ENCODE assay signal across 9 mouse cellular contexts in the genomic region with DNA sequence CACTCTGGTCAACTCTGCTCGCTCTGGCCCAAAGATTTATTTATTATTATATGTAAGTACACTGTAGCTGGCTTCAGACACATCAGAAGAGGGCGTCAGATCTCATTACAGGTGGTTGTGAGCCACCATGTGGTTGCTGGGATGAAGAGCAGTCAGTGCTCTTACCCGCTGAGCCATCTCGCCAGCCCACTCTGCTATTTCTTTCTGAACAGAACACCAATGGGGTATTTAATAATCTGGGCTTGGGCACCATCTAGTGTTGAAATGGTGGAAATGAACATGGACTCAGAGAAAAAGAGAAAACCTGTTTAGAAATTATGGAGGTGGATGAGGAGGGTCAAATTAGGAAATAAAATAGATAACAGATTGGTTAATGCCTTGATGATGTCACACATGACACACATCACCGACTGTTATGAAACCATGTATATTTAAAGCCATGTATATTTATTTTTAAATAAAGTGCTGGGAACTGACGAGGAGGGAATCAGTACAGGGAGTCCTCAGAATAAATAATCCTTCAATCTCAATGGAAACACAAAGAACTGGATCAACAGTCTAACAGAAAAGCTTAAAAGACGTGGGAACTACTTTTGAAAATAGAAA. TPM values are rescaled to one million over a fixed set of nuclear protein-coding genes. Genes with fewer than 3 reads are reported as not detected.
A peak's percentile ranks its signal among the peaks of the same experiment; 100 is the strongest.
DNase-seq lines count a peak whose midpoint lies in the region; ATAC-seq and TF ChIP-seq lines count a peak whose summit lies in the region.
"Had no signal": no experiment of that assay in that cellular context is flagged by ENCODE, and none has a peak within 500 bp of the region (broad histone marks: within the 10 kb centered on the region; RNA-seq: fewer than 3 reads in every experiment).

No protein-coding gene starts in this region.

- no peaks in the 10 kb centered on the region for H3K36me3 ChIP-seq in forebrain, embryonic 11.5 days (ENCODE audit: control insufficient read depth, insufficient read depth, low read length)
- H3K36me3 ChIP-seq in heart, embryonic 15.5 days = no peaks in the 10 kb centered on the region
- no peaks in the 10 kb centered on the region for H3K36me3 ChIP-seq in liver, adult 2 months (ENCODE audit: control insufficient read depth, insufficient read depth, low read length)
- H3K36me3 ChIP-seq in stomach, embryonic 15.5 days = no peaks in the 10 kb centered on the region

- H3K27me3 ChIP-seq in forebrain, embryonic 11.5 days (ENCODE audit: control insufficient read depth, insufficient read depth, low read length) = no peaks in the 10 kb centered on the region
- H3K27me3 ChIP-seq in heart, embryonic 15.5 days = no peaks in the 10 kb centered on the region
- H3K27me3 ChIP-seq in liver, adult 2 months (ENCODE audit: control insufficient read depth, insufficient read depth, low read length) = no peaks in the 10 kb centered on the region
- H3K27me3 ChIP-seq in stomach, embryonic 15.5 days (replicated peaks) = no peaks in the 10 kb centered on the region

- no peak for TF ChIP-seq POLR2A in liver, adult 2 months (IDR thresholded peaks at IDR 0.05; ENCODE audit: extremely low read depth, insufficient read depth, low read length)

- H3K9ac ChIP-seq in forebrain, embryonic 11.5 days (ENCODE audit: low read length) = no peak overlapping the region
- no peak overlapping the region for H3K9ac ChIP-seq in heart, embryonic 15.5 days
- H3K9ac ChIP-seq in liver, adult 2 months (ENCODE audit: low read depth, low read length) = no peak overlapping the region
- no peak overlapping the region for H3K9ac ChIP-seq in stomach, embryonic 15.5 days

- H3K9me3 ChIP-seq in forebrain, embryonic 11.5 days (ENCODE audit: control insufficient read depth, low read length) = no peaks in the 10 kb centered on the region
- no peaks in the 10 kb centered on the region for H3K9me3 ChIP-seq in heart, embryonic 15.5 days (replicated peaks)
- H3K9me3 ChIP-seq in stomach, embryonic 15.5 days = no peaks in the 10 kb centered on the region

- DNase-seq in ES-CJ7 (ENCODE audit: low read depth, low spot score) = peak; percentile 89
- DNase-seq in c-Kit-positive CD71-positive TER-119-negative erythroid progenitor cells, embryonic 14.5 days (ENCODE audit: low read depth) = peak; percentile 71
- DNase-seq in forebrain, embryonic 11.5 days (ENCODE audit: low spot score) = peak; percentile 77
- DNase-seq in kidney, postnatal 10 days = peak; percentile 84
- DNase-seq in liver, adult 2 months (ENCODE audit: extremely low read depth, low read depth, low spot score) = peak; percentile 73
- DNase-seq in naive thymus-derived CD4-positive, alpha-beta T cell, adult 2 months (ENCODE audit: low read depth) = peak; percentile 82

- TF ChIP-seq CTCF in liver, adult 2 months (IDR thresholded peaks at IDR 0.05; ENCODE audit: low read depth, low read length) = peak; percentile 47

- no peak overlapping the region for H3K27ac ChIP-seq in forebrain, embryonic 11.5 days (ENCODE audit: low read depth, low read length)
- no peak overlapping the region for H3K27ac ChIP-seq in heart, embryonic 15.5 days
- H3K27ac ChIP-seq in liver, adult 2 months (replicated peaks; ENCODE audit: insufficient read depth, low read depth, low read length) = no peak overlapping the region
- H3K27ac ChIP-seq in stomach, embryonic 15.5 days = no peak overlapping the region

- WGBS in forebrain, embryonic 11.5 days = 18% methylated on average over 7 of the region's 7 CpGs
- 17% methylated on average over 7 of the region's 7 CpGs for WGBS in heart, embryonic 15.5 days
- WGBS in liver, adult 2 months = 25% methylated on average over 7 of the region's 7 CpGs
- WGBS in stomach, embryonic 15.5 days = 11% methylated on average over 7 of the region's 7 CpGs

- ATAC-seq in forebrain, embryonic 11.5 days (replicated peaks; ENCODE audit: low FRiP score) = peak; percentile 92
- ATAC-seq in heart, embryonic 15.5 days (replicated peaks; ENCODE audit: insufficient number of reproducible peaks, insufficient read depth, low FRiP score, low read depth) = peak; percentile 64
- peak; percentile 86; the same call in 1 of the 2 replicates for ATAC-seq in stomach, embryonic 15.5 days (ENCODE audit: insufficient read depth, low FRiP score, low read depth)

- no peak overlapping the region for H3K4me3 ChIP-seq in forebrain, embryonic 11.5 days (ENCODE audit: low read depth, low read length)
- H3K4me3 ChIP-seq in heart, embryonic 15.5 days = no peak overlapping the region
- H3K4me3 ChIP-seq in liver, adult 2 months (ENCODE audit: insufficient read depth, low read depth, low read length) = no peak overlapping the region
- H3K4me3 ChIP-seq in stomach, embryonic 15.5 days (replicated peaks) = no peak overlapping the region
- H3K4me3 ChIP-seq: myocyte had no signal

- peaks cover 3% of the 10 kb centered on the region; the same call in 1 of the 2 replicates for H3K4me1 ChIP-seq in forebrain, embryonic 11.5 days (replicated peaks; ENCODE audit: control insufficient read depth, insufficient read depth, low read length)
- H3K4me1 ChIP-seq in heart, embryonic 15.5 days (replicated peaks) = no peaks in the 10 kb centered on the region
- no peaks in the 10 kb centered on the region for H3K4me1 ChIP-seq in liver, adult 2 months (ENCODE audit: control insufficient read depth, insufficient read depth, low read length)
- H3K4me1 ChIP-seq in stomach, embryonic 15.5 days = no peaks in the 10 kb centered on the region

- no peaks in the 10 kb centered on the region for H3K79me2 ChIP-seq in liver, adult 2 months (ENCODE audit: control insufficient read depth, insufficient read depth, low read length)

- H3K4me2 ChIP-seq in forebrain, embryonic 11.5 days (ENCODE audit: low read depth, low read length, severe bottlenecking) = no peak overlapping the region
- no peak overlapping the region for H3K4me2 ChIP-seq in heart, embryonic 15.5 days
- H3K4me2 ChIP-seq in stomach, embryonic 15.5 days = no peak overlapping the region

RNA-seq across cellular contexts. Expression of gene Iqcb1, which starts 10.8 kb away (rescaled TPM):
- polyA plus RNA-seq in forebrain, embryonic 11.5 days (2014; fragmentation: Nextera tagmentation; extraction: Ambion mirVana) = 68.0 and 72.7 TPM in 2 replicates
- polyA plus RNA-seq in heart, embryonic 15.5 days (2015; fragmentation: Nextera tagmentation; extraction: Ambion mirVana) = 21.2 and 23.6 TPM in 2 replicates
- 3.6 and 6.3 TPM in 2 replicates for total RNA-seq in liver, adult 2 months (2014; rRNA removed)
- 1.3 and 1.4 TPM in 2 replicates for polyA plus RNA-seq in liver, adult 2 months (2012; rRNA removed)
- polyA plus RNA-seq in stomach, embryonic 15.5 days (2015; fragmentation: Nextera tagmentation; extraction: Ambion mirVana) = 28.3 and 29.5 TPM in 2 replicates

RNA-seq across cellular contexts. Expression of gene Slc15a2, which starts 32.7 kb away (rescaled TPM):
- polyA plus RNA-seq in forebrain, embryonic 11.5 days (2014; fragmentation: Nextera tagmentation; extraction: Ambion mirVana) = 1.8 and 2.7 TPM in 2 replicates
- polyA plus RNA-seq in heart, embryonic 15.5 days (2015; fragmentation: Nextera tagmentation; extraction: Ambion mirVana) = 2.2 and 4.3 TPM in 2 replicates
- 2.8 and 6.9 TPM in 2 replicates for total RNA-seq in liver, adult 2 months (2014; rRNA removed)
- 0.24 and 0.97 TPM in 2 replicates for polyA plus RNA-seq in liver, adult 2 months (2012; rRNA removed)
- polyA plus RNA-seq in stomach, embryonic 15.5 days (2015; fragmentation: Nextera tagmentation; extraction: Ambion mirVana) = 3.4 and 3.6 TPM in 2 replicates
- polyA plus RNA-seq: myocyte had no signal

RNA-seq across cellular contexts. Expression of gene Eaf2, which starts 57.4 kb away (rescaled TPM):
- 0.99 and 1.4 TPM in 2 replicates for polyA plus RNA-seq in forebrain, embryonic 11.5 days (2014; fragmentation: Nextera tagmentation; extraction: Ambion mirVana)
- polyA plus RNA-seq in heart, embryonic 15.5 days (2015; fragmentation: Nextera tagmentation; extraction: Ambion mirVana) = 0.47 and 0.94 TPM in 2 replicates
- 0.28 and 0.67 TPM in 2 replicates for total RNA-seq in liver, adult 2 months (2014; rRNA removed)
- 0.28 and 0.29 TPM in 2 replicates for polyA plus RNA-seq in liver, adult 2 months (2012; rRNA removed)
- polyA plus RNA-seq in stomach, embryonic 15.5 days (2015; fragmentation: Nextera tagmentation; extraction: Ambion mirVana) = 2.7 and 3.7 TPM in 2 replicates

RNA-seq across cellular contexts. Expression of gene Golgb1, which starts 57.5 kb away (rescaled TPM):
- 74.2 and 78.2 TPM in 2 replicates for polyA plus RNA-seq in forebrain, embryonic 11.5 days (2014; fragmentation: Nextera tagmentation; extraction: Ambion mirVana)
- 56.2 and 57.7 TPM in 2 replicates for polyA plus RNA-seq in heart, embryonic 15.5 days (2015; fragmentation: Nextera tagmentation; extraction: Ambion mirVana)
- 34.1 and 36.2 TPM in 2 replicates for total RNA-seq in liver, adult 2 months (2014; rRNA removed)
- 22.7 and 30.1 TPM in 2 replicates for polyA plus RNA-seq in liver, adult 2 months (2012; rRNA removed)
- 97.3 and 103 TPM in 2 replicates for polyA plus RNA-seq in stomach, embryonic 15.5 days (2015; fragmentation: Nextera tagmentation; extraction: Ambion mirVana)
